Mouse (Mus musculus): Measurements from ENCODE around the gene Laptm4a. TPM values are rescaled to one million over a fixed set of nuclear protein-coding genes. Genes with fewer than 3 reads are reported as not detected.
A peak's percentile ranks its signal among the peaks of the same experiment; 100 is the strongest.
"Not testable (repeated sequence)": the region's sequence is repeated elsewhere in the genome, so short reads cannot be mapped to it uniquely, and the experiment has no call there.

The Laptm4a gene
- polyA plus RNA-seq, 1 experiment from 2014 or later: 244 TPM

DNA sequence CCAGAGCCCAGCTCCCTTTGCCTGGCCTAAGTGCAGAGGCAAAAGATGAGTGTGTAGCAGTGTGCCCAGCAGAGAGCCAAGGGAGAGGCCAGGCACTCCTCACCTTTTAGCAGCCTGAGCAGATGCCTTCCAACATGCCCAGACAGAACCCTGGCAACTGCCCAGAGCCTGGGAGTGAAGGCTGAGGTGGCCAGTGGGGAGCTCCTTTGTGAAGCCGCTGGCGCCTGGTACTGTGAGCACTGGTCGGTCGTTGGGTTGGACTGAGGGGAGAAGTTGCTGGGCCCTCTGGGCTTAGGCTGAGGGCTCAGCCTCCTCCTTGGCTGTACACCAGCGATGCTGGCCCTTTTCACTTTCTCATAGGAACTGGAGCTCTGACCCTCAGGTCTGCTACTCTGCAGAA is 5.1 kb upstream of the Laptm4a start:
- peak; percentile 58 for ATAC-seq (ENCODE audit: low FRiP score)

DNA sequence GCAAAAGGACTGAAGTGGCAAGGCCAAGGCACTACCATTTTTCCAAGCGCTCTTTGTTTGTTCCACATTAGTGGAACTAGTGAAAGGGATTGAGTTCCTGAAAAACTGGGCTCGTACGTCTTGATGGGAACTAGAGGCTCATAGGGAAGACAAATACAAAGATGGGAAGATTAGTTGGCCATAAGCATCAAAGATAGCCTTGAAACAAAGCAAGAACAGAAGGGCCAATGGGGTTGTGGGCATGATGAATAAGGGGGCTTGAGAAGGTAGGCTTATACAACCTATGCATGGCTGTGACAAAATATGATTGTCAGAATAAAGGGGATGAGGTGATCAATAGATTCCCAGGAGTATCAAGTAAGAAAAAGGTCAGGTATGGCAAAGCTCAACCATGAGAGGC is 2.2 kb upstream of the Laptm4a start:
- Histone ChIP-seq H3K27ac (no peak overlapping the region), H3K4me1 (replicated peaks) (peaks cover 26% of the 10 kb centered on the region), H3K9ac (no peak overlapping the region), H3K9me3 (no peaks in the 10 kb centered on the region), H3K4me3 (no peak overlapping the region), H3K4me2 (no peak overlapping the region), H3K36me3 (no peaks in the 10 kb centered on the region), H3K27me3 (no peaks in the 10 kb centered on the region)
- ATAC-seq (ENCODE audit: low FRiP score): no peak
- WGBS: 95% methylated on average over 3 of the region's 3 CpGs

More for the DNA sequence above, 5.1 kb upstream of the Laptm4a start:
- H3K9ac ChIP-seq: 0 out of 2 replicates have a peak overlapping the region, but pooled peaks have one; percentile 43
- H3K36me3 ChIP-seq: no peaks in the 10 kb centered on the region
- peak overlapping the region; percentile 74 for H3K27ac ChIP-seq
- no peaks in the 10 kb centered on the region for H3K27me3 ChIP-seq
- peak overlapping the region; percentile 8; the same call in 1 of the 2 replicates for H3K4me2 ChIP-seq
- WGBS: 33% methylated on average over 5 of the region's 5 CpGs
- H3K4me1 ChIP-seq (replicated peaks): peaks cover 29% of the 10 kb centered on the region
- H3K4me3 ChIP-seq: no peak overlapping the region
- no peaks in the 10 kb centered on the region for H3K9me3 ChIP-seq

DNA sequence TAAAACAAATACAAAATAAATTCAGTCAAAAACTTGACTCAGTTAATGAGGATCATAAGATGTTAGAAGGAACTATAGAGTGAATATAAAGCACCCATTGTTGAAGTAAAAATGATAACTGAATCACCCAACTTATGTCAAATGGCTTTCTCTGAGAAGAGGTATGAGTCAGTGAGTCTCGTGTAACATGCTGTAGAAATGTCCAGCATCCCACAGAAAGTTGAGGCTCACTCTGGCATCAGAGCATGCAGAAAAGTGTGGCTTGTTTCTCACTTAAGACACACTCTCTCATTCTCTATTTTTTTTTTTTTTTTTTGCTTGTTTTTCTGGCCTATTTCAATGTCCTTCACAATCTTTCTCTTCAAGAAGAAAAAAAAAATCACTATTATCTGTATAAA is 469 bp upstream of the Laptm4a start:
- H3K4me1 ChIP-seq (replicated peaks): peaks cover 38% of the 10 kb centered on the region
- 15% methylated on average over 1 of the region's 1 CpGs for WGBS
- peak overlapping the region; percentile 90 for H3K9ac ChIP-seq
- peak overlapping the region; percentile 75 for H3K4me3 ChIP-seq
- H3K27ac ChIP-seq: peak overlapping the region; percentile 97
- no peak for ATAC-seq (ENCODE audit: low FRiP score)
- no peaks in the 10 kb centered on the region for H3K27me3 ChIP-seq
- peak overlapping the region; percentile 54 for H3K4me2 ChIP-seq
- H3K36me3 ChIP-seq: peaks cover 4% of the 10 kb centered on the region; the same call in 1 of the 2 replicates
- no peaks in the 10 kb centered on the region for H3K9me3 ChIP-seq

DNA sequence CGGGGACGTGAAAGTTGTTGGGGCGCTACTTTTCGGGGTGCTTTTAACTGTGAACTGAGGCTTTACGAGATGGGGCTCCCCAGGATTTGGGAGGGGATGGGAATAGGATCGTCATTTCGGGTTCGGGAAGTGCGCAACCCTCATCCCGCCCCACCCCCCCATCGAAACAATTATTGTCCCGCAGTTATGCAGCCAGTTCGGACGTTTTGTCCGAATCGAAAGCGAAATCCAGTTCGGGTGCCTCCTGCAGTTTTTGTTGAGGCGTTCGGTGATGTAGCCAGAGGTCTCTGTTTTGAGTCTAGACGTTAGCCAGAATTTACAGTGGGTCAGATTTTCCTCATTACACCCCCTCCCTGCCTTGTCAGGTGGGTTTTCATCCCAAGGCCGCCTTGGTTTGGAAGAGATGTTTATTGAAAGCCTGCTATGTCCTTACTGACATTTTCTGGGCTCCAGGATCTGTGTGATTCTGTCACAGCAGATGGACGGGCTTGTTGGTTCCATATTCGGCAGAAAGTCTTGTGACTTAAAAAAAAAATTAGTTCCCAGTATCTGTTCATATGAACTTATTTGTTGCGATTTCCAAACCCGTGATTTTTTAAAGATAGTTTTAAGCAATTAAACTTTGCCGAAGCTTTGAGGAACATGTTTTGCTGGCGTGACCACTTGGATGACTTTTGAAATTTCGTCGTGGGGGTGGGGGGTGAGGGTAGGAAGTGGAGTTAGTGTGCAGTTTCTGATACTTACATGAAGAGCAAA is 1.1 kb downstream of the Laptm4a start:
- ATAC-seq (ENCODE audit: low FRiP score): no peak
- peaks cover 4% of the 10 kb centered on the region; the same call in 1 of the 2 replicates for H3K36me3 ChIP-seq
- H3K9me3 ChIP-seq: no peaks in the 10 kb centered on the region
- H3K4me2 ChIP-seq: peak overlapping the region; percentile 82
- 4% methylated on average over 30 of the region's 30 CpGs for WGBS
- H3K4me3 ChIP-seq: peak overlapping the region; percentile 75
- peak overlapping the region; percentile 90 for H3K9ac ChIP-seq
- H3K27me3 ChIP-seq: no peaks in the 10 kb centered on the region
- peak overlapping the region; percentile 97 for H3K27ac ChIP-seq
- H3K4me1 ChIP-seq (replicated peaks): peaks cover 30% of the 10 kb centered on the region

DNA sequence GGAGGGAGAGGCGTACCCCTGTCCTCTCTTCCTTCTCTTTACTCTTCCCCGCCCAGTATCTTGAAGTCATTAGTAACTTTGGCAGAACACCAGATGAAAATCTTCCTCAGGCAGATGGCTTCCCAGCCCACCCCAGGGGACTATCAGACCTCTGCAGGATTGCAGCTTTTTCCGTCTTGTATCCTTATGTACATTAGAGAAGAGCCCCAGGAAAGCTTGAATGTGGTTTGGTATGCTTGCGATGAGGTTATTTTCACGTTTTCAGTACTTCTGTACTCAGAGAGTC is 1.6 kb downstream of the Laptm4a start:
- 0 out of 2 replicates have a peak overlapping the region, but pooled peaks have one; percentile 18 for H3K27ac ChIP-seq
- 31% methylated on average over 5 of the region's 5 CpGs for WGBS
- no peak for ATAC-seq (ENCODE audit: low FRiP score)
- peak overlapping the region; percentile 82 for H3K4me2 ChIP-seq
- H3K9me3 ChIP-seq: no peaks in the 10 kb centered on the region
- no peaks in the 10 kb centered on the region for H3K27me3 ChIP-seq
- H3K4me3 ChIP-seq: peak overlapping the region; percentile 75
- peaks cover 4% of the 10 kb centered on the region; the same call in 1 of the 2 replicates for H3K36me3 ChIP-seq
- H3K4me1 ChIP-seq (replicated peaks): peaks cover 32% of the 10 kb centered on the region
- peak overlapping the region; percentile 90 for H3K9ac ChIP-seq

DNA sequence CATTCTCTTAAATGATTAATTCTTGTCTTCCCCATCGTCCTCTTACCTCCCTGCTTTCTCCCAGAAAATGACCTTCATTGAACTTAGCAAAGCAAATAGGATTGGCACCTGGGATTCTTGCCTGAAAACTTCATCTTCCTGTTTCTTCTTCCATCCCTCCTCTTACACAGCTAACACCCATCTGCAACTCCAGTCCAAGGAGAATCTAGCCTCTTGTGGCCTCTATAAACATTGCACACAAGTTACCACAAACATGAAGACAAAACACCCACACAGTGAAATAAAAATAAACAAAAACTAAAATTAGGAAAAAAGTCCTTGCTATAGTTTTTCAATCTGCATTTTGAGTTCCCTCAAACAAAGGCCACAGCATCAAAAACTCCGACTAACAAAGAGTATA is 2.1 kb downstream of the Laptm4a start:
- Histone ChIP-seq H3K27ac (no peak overlapping the region), H3K27me3 (no peaks in the 10 kb centered on the region), H3K9ac (peak overlapping the region; percentile 90), H3K4me3 (peak overlapping the region; percentile 75), H3K4me1 (replicated peaks) (peaks cover 37% of the 10 kb centered on the region), H3K36me3 (peaks cover 4% of the 10 kb centered on the region; the same call in 1 of the 2 replicates), H3K9me3 (no peaks in the 10 kb centered on the region), H3K4me2 (peak overlapping the region; percentile 82)
- 43% methylated on average over 2 of the region's 2 CpGs for WGBS
- no peak for ATAC-seq (ENCODE audit: low FRiP score)

DNA sequence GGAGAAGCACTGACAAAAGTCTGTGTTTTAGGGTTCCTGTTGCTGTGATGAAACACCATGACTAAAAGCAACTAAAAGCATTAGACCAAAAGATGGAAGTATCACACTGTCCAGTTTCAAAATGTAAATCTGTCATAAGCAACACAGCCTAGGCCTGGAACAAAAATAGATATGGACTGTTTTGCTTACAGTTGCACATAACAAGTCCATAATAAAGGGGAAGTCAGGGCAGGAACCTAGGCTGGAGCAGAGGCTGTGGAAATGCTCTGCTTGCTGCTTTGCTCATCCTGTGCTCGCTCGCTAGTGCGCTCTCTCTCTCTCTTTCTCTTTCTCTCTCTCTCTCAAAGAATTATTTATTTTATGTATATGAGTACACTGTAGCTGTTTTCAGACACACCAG is 6.2 kb downstream of the Laptm4a start:
- H3K4me2 ChIP-seq: no peak overlapping the region
- no peak overlapping the region for H3K4me3 ChIP-seq
- H3K9me3 ChIP-seq: no peaks in the 10 kb centered on the region
- no peak for ATAC-seq (ENCODE audit: low FRiP score)
- peaks cover 4% of the 10 kb centered on the region for H3K36me3 ChIP-seq
- 96% methylated on average over 3 of the region's 3 CpGs for WGBS
- H3K4me1 ChIP-seq (replicated peaks): peaks cover 57% of the 10 kb centered on the region
- no peak overlapping the region for H3K27ac ChIP-seq
- H3K9ac ChIP-seq: no peak overlapping the region
- H3K27me3 ChIP-seq: no peaks in the 10 kb centered on the region

DNA sequence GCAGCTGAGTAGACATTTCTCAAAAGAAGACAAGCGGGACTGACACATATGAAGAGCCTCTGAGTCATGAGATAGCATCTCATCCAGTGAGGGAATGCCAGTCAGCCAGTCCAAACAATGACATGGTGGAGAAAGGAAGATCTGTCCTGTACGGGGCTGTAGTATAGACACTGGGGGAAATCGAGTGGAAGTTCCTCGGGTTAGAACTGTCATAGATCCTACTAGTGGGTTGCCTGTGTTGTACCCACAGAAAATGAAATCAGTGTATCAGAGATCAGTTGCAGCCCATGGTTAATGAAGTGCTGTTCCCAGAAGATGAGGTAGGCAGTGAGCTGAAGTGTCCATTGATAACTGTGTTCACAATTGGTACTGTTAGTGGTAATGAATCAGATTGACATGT is 7.3 kb downstream of the Laptm4a start:
- Histone ChIP-seq H3K9me3 (no peaks in the 10 kb centered on the region), H3K4me1 (replicated peaks) (peaks cover 47% of the 10 kb centered on the region), H3K9ac (no peak overlapping the region), H3K27ac (no peak overlapping the region), H3K4me2 (no peak overlapping the region), H3K27me3 (no peaks in the 10 kb centered on the region), H3K36me3 (peaks cover 9% of the 10 kb centered on the region), H3K4me3 (no peak overlapping the region)
- ATAC-seq (ENCODE audit: low FRiP score): no peak
- WGBS: 80% methylated on average over 4 of the region's 4 CpGs

DNA sequence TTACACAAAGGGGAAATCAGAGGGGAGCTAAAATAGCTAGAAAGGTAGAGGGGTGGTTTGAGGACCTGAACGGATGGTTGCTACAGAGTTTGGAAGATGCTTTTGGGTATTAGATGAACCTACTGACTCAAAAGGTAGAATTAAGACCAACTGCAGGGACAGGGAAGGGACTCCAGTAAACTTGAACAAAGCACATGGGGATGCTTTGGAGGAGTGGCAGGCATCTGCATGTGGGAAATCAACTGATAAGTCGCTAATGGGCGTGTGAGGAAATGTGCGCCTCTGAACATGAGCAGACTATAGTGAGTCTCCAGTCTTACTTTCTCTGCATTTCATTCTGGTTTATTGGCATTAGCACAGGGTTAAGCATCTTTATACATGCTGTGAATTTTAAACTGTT is 9.6 kb downstream of the Laptm4a start:
- ATAC-seq (ENCODE audit: low FRiP score): no peak
- no peaks in the 10 kb centered on the region for H3K9me3 ChIP-seq
- peaks cover 23% of the 10 kb centered on the region for H3K36me3 ChIP-seq
- 87% methylated on average over 4 of the region's 4 CpGs for WGBS
- H3K27ac ChIP-seq: no peak overlapping the region
- H3K9ac ChIP-seq: no peak overlapping the region
- peaks cover 27% of the 10 kb centered on the region for H3K4me1 ChIP-seq (replicated peaks)
- no peaks in the 10 kb centered on the region for H3K27me3 ChIP-seq
- no peak overlapping the region for H3K4me2 ChIP-seq
- H3K4me3 ChIP-seq: no peak overlapping the region

DNA sequence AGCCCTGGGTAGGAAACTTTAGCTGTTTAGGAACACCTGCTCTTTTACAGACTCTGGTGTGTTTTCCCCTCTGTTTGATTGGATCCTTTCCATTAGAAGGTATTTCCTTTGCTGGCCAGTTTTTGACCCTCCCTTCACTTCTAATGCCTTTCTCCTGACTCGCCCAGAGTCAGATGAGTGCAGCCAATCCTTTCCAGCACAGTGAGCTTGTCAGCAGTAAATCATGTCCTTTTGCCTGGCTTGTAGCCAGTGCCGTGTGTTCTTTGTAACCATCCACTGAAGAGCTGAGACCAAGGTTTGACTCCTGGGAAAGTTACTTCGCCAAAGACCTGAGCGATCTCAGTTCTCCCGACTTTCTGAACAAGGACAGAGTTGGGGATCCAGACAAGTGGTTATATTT is 13.9 kb downstream of the Laptm4a start:
- Histone ChIP-seq H3K4me2 (no peak overlapping the region), H3K4me1 (replicated peaks) (peaks cover 9% of the 10 kb centered on the region), H3K9ac (no peak overlapping the region), H3K4me3 (no peak overlapping the region), H3K36me3 (peaks cover 59% of the 10 kb centered on the region), H3K9me3 (no peaks in the 10 kb centered on the region), H3K27ac (no peak overlapping the region), H3K27me3 (no peaks in the 10 kb centered on the region)
- 76% methylated on average over 5 of the region's 5 CpGs for WGBS
- ATAC-seq (ENCODE audit: low FRiP score): no peak

DNA sequence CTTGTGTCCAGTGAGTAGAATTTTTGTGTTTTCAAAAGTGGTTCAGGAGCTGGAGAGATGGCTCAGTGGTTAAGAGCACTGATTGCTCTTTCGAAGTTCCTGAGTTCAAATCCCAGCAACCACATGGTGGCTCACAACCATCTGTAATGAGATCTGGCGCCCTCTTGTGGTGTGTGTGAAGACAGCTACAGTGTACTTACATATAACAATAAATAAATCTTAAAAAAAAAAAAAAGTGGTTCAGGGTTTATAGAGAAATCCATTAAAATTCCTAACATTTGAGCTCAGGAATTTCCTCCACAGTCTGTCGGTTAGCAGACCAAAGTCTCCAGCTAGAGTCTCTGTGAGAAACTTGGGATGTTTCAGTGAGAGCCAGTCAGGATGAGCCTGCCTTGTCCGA is 14.7 kb downstream of the Laptm4a start:
- not testable (repeated sequence) for H3K9me3 ChIP-seq; H3K9ac ChIP-seq; H3K4me1 ChIP-seq (replicated peaks); H3K4me3 ChIP-seq; H3K27ac ChIP-seq; ATAC-seq (ENCODE audit: low FRiP score); H3K27me3 ChIP-seq; H3K4me2 ChIP-seq
- H3K36me3 ChIP-seq: peaks cover 59% of the 10 kb centered on the region
- 76% methylated on average over 4 of the region's 4 CpGs for WGBS

DNA sequence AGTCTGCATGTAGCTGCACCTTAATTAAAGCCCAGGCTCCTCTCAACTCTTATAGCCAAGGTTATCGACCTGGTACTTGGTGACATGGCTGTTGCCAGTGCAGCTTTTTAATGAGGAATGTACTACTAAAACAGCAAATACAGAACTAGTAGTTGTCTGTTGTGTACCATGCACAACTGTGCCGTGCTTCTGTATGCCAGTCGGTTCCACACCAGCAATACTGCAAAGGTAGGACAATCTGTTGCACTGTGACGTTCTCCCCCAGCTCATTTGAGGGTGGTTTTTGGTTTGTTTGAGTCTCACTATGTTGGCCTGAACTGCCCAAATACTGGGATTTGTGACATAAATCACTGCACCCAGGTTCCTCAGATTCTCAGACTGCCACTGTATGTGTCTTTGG is 18.0 kb downstream of the Laptm4a start:
- Histone ChIP-seq H3K4me1 (replicated peaks) (no peaks in the 10 kb centered on the region), H3K4me2 (no peak overlapping the region), H3K27me3 (no peaks in the 10 kb centered on the region), H3K4me3 (no peak overlapping the region), H3K9me3 (no peaks in the 10 kb centered on the region), H3K36me3 (peaks cover 52% of the 10 kb centered on the region), H3K27ac (no peak overlapping the region), H3K9ac (no peak overlapping the region)
- ATAC-seq (ENCODE audit: low FRiP score): no peak
- 92% methylated on average over 4 of the region's 4 CpGs for WGBS
